Mouse (Mus musculus): ENCODE data around the gene Ugcg.

GRCm38 (mm10) chr4:59164034-59164433 lies 25.0 kb upstream of the Ugcg start:
- TF ChIP-seq CTCF (IDR thresholded peaks at IDR 0.05; ENCODE audit: low read depth) = no peak
- TF ChIP-seq EP300 (IDR thresholded peaks at IDR 0.05; ENCODE audit: low read depth) = no peak
